Mouse (Mus musculus) layer of hippocampus, postnatal 25 days (tissue): ENCODE measurements at regions not wholly inside any gene's neighbourhood (a gene's known extent, or its start where the extent isn't known, plus 50 kb on each side); places are given as distances from the start of the nearest gene placed in this dataset.

ENCODE experiments used
- DNase-seq, 2 experiments: peaks; one replicate each; pipeline ENCODE4 v3.0.0; 2022; ENCODE audit warnings: mixed read lengths in 2 of 2, low spot score in 1 of 2; ENCODE audit errors: extremely low spot score in 1 of 2

- no peak for DNase-seq
These were observed 534.8 kb upstream of the Gm26657 start for GRCm38 (mm10) chr4:56205069-56205468.

DNA sequence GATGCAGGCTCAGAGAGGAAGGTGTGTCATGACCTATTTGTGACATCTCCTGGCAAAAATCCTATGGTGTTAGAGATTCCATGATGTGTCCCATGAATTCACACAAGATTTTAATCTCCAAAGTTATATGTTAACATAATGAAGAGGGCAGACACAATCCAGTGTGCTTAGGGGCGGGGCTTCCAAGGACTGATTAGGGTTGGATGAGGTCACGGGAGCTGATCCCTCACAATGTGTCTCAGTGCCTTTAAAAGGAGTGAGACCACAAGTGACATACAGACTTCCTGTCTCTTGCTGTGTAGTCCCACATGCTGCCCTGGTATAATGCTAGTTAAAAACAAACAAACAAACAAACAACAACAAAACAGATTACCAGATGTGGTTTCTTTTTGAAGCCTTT is 546.5 kb upstream of the Gm26657 start:
- DNase-seq = no peak

DNA sequence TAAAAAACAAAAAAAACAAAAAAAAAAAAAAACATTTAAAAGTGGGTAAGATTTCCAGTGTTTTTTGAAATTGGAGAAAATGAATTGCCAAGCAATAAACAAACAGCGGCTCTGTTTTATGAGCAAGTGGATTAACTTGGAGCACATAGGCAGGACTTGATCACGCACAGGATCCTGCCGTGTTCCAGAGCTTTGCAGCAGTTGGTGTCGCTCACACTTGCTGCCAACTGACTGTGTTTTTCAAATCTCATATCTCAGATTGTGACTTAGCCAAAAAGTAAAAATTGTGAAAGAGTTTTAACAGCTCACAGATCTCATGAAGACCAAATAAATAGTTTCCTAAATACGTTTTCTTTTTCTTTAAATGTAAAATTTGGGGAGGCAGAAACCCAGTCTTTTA is 547.4 kb upstream of the Gm26657 start:
- DNase-seq = no peak

DNA sequence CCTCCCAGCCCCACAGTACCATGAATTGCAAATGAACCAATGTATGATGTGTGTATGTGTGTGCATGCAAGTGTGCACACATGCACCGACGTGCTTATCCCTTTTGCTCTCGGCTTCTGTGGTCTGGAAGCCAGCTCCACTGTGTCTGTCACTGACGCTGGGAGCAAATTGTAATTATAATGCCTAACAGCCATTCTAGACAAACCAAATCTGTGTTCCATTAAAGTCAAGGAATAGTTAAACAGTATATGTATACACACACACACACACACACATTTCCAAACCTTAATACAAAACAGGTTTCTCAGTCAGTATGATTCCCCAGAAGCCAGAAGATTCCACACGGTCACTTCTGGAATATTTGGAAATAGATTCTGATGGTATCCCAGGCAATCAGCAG is 560.3 kb upstream of the Gm26657 start:
- DNase-seq = no peak

GRCm38 (mm10) chr4:56178844-56179481 is 560.9 kb upstream of the Gm26657 start:
- no peak for DNase-seq

GRCm38 (mm10) chr4:56161257-56161594 is 578.6 kb upstream of the Gm26657 start:
- DNase-seq = no peak

DNA sequence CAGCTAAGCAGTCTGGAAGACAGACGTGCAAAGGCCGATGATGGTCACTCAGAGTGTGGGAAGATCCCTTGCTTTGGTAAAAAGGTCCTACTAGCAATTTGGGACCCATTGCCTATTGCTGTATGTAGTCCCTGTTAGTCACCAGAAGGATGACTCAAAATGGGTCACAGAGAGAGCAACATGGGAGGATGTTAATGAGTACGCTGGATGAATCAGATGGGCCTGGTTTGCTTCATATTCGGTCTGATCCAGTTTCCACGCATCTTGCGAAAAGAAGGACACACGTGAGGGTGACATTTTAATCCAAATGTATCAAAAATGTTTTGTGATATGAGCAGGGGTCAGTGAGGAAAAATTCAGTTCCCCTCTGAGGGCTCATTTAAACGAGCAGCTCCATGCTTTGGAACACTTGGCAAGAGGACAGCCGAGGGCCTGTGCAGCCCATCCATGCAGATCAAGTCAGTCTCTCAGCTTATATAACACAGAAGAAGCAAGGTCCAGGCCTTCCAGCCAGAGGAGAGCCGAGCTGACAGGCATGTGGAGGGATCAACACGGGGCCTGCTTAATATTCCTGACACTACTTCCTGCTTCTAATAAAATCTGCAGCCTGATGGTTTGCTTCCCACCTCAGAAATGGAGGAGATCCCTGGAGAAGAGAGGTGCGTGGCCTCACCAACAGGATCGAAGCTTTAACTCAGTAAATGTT is 579.2 kb upstream of the Gm26657 start:
- DNase-seq = no peak

DNA sequence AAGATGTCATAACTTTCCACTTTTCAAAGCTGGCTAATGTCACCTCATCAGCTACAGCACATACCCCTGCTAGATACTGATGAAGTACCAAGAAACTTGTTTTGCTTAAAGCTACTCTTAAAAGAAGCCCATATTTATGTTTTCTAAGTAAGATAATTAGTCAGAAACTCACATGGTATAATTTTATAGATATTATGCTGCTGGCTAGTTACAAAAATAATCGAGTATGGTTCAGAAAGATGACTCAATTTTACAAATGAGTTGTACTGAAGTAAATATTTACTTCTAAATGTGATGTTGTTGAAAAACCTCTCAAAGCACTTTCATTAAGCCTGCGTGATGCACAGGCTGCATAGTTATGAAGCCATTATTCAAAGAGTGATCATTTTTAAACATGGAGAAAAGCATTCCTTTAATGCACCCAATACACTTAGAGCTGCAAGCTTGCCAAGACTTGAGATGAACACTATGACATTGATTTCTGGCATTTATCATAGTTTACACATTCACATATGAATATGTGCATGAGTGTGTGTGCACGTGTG is 582.3 kb upstream of the Gm26657 start:
- no peak for DNase-seq

DNA sequence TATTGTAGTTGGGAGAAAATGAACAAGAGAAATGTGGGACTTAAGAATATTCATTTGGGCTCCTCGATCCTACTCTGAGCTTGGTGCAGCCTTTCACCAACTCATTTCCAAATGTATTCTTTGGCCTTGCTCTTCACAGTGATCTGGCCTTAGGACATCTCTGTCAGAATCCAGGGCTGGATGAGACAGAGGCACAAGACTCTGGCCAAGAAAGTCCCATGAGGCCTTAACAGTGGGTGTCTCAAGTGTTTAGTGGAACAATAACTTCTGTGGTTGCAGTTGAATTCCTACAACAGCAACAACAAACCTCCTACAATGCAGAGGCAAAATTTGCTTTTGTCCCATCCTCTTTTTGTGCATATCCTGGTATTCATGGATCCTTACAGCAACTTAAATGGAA is 589.2 kb upstream of the Gm26657 start:
- DNase-seq = no peak

GRCm38 (mm10) chr4:56143827-56144226 is 596.0 kb upstream of the Gm26657 start:
- DNase-seq = no peak

DNA sequence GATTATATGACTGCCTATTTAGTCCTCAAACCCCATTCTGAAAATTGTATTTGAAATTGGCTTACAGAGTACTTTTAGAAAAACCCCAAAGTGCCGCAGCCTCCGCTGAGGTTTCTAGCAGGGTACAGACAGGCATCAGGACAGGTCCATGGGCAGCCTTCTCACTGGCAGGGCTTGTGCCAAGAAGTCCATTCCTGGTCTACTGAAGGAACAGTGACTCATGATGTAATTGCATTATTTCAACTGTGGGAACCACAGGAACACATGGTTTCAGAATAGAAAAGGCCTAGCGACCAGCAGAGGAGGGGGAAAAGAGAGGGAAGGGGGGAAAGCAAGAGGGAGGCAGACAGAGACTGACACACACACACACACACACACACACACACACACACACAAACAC is 603.0 kb upstream of the Gm26657 start:
- DNase-seq = no peak

DNA sequence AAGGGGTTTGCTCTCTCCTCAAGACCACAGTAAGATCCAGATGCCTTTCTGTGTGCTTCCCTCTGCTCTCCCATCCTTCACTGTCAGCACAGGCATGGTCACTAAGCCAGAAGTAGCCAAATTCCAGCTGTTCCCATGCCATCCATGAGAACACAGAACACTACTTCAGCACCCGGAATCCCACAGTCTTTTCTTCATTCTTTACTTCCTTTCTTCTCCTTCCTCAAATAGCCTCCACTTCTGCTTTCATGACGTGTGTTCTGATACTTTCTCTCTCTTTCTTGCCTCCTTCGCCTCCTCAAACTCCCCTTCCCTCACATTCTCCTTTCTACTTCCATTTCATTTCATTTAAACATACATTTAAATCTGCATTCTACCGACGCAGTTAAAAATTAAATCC is 602.1 kb upstream of the Klf4 start:
- no peak for DNase-seq

DNA sequence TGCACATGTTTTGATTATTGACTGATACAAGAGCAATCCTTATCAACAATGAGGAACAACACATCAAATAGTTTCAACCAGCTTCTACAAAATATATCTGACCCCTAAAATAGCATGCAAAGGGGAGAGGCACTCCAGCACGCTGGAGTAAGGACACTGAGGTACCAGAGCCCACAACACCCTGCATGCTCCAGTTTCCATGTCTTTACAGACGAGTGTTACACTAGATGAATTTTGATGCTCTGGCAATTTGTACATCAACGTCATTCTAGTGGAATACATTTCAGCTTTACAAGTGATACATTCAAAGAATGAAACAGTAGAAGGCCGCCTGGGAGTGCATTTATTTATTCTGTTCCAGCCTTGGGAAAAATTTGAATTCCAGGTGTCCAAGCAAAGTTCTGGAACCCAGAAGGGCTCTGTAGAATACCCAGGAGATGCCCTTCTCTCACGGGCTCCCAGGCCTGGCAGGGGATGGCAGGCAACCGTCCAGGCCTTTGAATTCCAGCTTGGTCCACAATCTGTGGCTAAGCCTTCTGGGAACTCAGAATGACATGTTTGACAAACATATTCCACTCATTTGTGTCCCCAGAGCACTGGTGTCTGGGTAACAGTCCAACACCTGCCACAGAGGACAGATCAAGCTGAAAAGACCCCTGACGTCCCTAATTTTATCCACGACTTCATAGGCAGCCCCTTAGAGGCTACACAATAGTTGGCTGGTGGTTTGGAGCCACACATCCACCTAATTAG is 595.6 kb upstream of the Klf4 start:
- peak in 1 of 2 experiments; percentile 11 for DNase-seq

DNA sequence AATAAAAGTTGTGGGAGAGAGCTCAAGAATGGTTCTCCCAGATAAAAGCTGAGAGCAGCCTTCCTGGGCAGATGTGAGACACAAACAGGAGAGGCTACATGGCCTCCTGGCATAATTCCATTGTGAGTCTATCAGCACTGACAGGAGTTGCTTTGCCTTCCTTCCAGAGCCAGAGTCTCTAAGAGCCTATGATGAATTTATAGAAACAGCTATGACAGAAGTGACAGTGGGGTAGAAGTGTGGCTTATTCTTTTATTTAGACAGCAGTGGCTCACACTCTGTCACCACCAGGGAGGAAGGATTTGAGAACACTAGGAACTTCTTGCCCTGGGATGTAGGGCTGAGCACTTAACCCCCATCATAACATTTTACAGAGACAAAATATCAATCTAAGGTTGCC is 592.2 kb upstream of the Klf4 start:
- no peak for DNase-seq

DNA sequence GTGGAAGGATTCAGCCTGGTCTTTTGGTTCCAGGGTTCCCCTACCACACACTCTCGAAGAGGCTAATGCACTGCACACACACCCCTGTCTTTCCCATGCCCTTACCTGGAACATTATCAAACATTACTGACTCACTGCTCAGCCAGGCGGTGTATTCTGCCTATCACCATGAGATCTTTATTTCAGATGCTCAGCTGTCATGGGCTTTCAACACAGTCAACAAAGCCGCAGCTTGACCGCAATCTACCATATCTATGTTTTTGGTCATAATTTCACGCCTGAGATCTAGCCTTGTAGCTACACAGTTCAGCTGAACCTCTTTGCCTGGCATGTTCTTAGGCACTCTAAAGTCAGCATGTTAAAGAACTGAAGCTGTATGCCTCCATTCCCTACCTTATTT is 589.9 kb upstream of the Klf4 start:
- DNase-seq = no peak

DNA sequence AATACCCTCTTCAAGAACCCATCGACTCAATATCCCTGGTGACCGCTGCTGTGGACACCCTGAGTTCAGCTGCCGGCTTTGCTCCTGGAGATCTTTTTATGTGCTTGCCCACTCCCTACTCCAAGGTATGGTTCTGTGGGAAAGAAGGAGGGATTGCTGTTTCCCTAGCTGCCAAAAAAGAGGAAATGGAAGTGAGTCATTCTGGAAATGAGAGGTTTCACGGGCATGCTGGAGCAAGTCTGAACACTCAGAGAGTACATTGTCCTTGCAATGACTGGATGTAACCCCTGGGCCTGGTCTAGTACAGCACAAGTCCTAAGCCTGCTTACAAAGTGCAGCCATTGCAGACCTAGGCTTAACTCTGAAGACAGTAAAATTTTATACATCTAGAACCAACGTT is 589.4 kb upstream of the Klf4 start:
- no peak for DNase-seq

GRCm38 (mm10) chr4:56120357-56120756 is 588.1 kb upstream of the Klf4 start:
- no peak for DNase-seq

DNA sequence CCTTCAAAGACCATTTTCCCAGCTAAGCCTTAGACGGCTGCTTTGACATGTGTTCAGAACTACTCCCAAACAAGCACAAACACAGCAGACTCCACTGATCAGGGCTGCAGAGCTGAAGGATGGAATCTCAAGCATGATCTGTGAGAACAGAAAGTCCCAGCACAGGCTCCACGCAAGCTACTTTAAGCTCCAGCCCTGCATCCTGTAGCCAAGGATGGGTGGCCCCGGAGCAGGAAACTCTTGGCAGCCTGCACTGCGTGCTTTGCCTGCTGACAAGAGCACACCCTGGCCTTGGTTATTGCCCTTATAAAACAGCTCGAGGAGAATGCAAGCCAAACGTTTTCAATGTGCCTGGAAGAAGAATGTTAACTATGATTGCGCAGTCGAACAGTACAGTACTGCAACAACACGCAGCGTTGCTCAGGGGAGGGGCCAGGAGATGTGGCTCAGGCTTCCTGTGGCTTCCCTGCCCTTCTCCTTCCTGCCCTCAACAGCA is 581.5 kb upstream of the Klf4 start:
- peak in 1 of 2 experiments; percentile 29 for DNase-seq

- no peak for DNase-seq
These were observed 580.9 kb upstream of the Klf4 start for GRCm38 (mm10) chr4:56112931-56113700.

- DNase-seq = no peak
These were observed 574.7 kb upstream of the Klf4 start for GRCm38 (mm10) chr4:56106962-56107361.

GRCm38 (mm10) chr4:56102314-56102713 is 570.0 kb upstream of the Klf4 start:
- DNase-seq = no peak
